Mouse (Mus musculus) neural tube, embryonic 13.5 days (tissue): Measurements from ENCODE around the gene Lrrc56. TPM values are rescaled to one million over a fixed set of nuclear protein-coding genes. Genes with fewer than 3 reads are reported as not detected.

Experiments
- ATAC-seq: fragments of 200-750 bp; cut with Nextera tagmentation; 2 replicates; pipeline ENCODE4 v1.8.0; 2017; ENCODE audit warnings: low read depth, mild to moderate bottlenecking, moderate TSS enrichment, moderate library complexity
- H3K27ac ChIP-seq: fragments of 300-500 bp; sonication (generic); replicated peaks from 2 replicates; pipeline ENCODE4 v1.5.1; 2015; ENCODE audit warnings: moderate library complexity, mild to moderate bottlenecking, inconsistent platforms
- H3K27me3 ChIP-seq: fragments of 300-500 bp; sonication (generic); 2 replicates; pipeline ENCODE4 v1.6.1; 2015; ENCODE audit warnings: mild to moderate bottlenecking, inconsistent platforms
- H3K36me3 ChIP-seq: fragments of 300-500 bp; sonication (generic); 2 replicates; pipeline ENCODE4 v1.6.1; 2015; ENCODE audit warnings: mild to moderate bottlenecking, inconsistent platforms
- H3K4me1 ChIP-seq: fragments of 300-500 bp; sonication (generic); replicated peaks from 2 replicates; pipeline ENCODE4 v1.6.1; 2015; ENCODE audit warnings: inconsistent platforms
- H3K4me2 ChIP-seq: fragments of 300-500 bp; sonication (generic); 2 replicates; pipeline ENCODE4 v1.6.1; 2015; ENCODE audit warnings: inconsistent platforms, mild to moderate bottlenecking, moderate library complexity
- H3K4me3 ChIP-seq: fragments of 300-500 bp; sonication (generic); 2 replicates; pipeline ENCODE4 v1.5.1; 2015; ENCODE audit warnings: mild to moderate bottlenecking, inconsistent platforms
- H3K9ac ChIP-seq: fragments of 300-500 bp; sonication (generic); 2 replicates; pipeline ENCODE4 v1.6.1; 2015; ENCODE audit warnings: moderate library complexity, mild to moderate bottlenecking, inconsistent platforms
- H3K9me3 ChIP-seq: fragments of 300-500 bp; sonication (generic); 2 replicates; pipeline ENCODE4 v1.6.1; 2016; ENCODE audit warnings: inconsistent platforms
- WGBS: fragments of 180-500 bp; shearing (Covaris S2); methylation state at CpG from one replicate; pipeline ENCODE4 v1.1.7; 2015; 5-methylcytosine and 5-hydroxymethylcytosine counted together
- polyA plus RNA-seq: library from polyadenylated mRNA; unstranded; fragments of >200 nt; fragmentation: Nextera tagmentation; extraction: Ambion mirVana; gene quantifications from 2 replicates; pipeline ENCODE4 v1.2.1, GENCODE M21; 2015

Lrrc56 gene
- polyA plus RNA-seq = 7.6 and 9.0 TPM in 2 replicates

DNA sequence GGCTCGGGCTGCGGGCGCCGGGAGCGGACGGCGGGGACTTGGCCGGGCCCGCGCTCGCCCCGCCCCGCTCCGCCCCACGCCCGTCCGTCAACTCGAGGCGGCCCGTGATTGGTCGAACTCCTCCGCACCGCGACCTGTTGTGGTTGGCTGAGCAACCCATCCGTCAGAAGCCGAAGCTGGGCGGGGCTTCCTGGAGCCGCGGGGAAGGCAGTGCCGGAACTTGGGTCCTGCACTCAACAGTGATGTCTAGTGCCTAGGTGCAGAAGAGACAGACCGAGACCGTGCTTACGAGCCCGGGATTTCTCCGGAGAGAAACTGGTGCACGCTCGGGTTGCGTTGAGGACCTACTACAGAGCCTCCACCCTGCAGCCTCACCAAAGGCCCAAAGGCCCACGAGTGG lies at the start of gene Lrrc56, which contains the start of gene Hras:
Lrrc56 (plus strand) TSS at position 210 of the 400 bp plus-strand sequence.
Hras (minus strand) TSS at position 58 of the 400 bp plus-strand sequence.
- ATAC-seq = peak; percentile 95
- 0% methylated on average over 38 of the region's 39 CpGs for WGBS
- H3K4me2 ChIP-seq = peak within 1 kb of the TSS; percentile 98
- H3K4me3 ChIP-seq = peak within 1 kb of the TSS; percentile 83
- peak within 1 kb of the TSS; percentile 88 for H3K27ac ChIP-seq
- peaks cover 37% of the 10 kb centered on the region for H3K36me3 ChIP-seq
- H3K9ac ChIP-seq = peak within 1 kb of the TSS; percentile 95
- no peaks in the 10 kb centered on the region for H3K27me3 ChIP-seq
- H3K4me1 ChIP-seq = peaks cover 33% of the 10 kb centered on the region
- no peaks in the 10 kb centered on the region for H3K9me3 ChIP-seq

DNA sequence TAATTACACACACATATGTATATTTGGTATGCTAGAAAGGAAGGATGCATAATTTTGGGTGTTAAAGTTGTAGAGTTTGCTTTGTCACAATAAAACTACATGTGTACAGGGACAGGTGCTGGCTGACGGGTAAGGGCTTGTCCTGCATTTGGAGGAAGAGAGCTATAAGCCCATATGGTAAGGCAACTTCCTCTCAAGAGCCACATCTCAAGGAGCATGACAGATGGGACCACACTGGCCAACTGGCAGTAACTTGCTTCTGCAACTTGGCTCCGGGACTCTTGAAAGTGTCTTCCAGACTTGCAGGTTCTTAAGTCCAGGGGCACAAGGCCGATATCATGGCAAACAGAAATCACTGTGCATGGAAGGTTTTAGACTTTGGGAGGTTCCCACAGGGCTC lies 49.3 kb upstream of the Lrrc56 start:
- no peak overlapping the region for H3K4me2 ChIP-seq
- peaks cover 6% of the 10 kb centered on the region; the same call in 1 of the 2 replicates for H3K4me1 ChIP-seq
- 89% methylated on average over 3 of the region's 3 CpGs for WGBS
- H3K36me3 ChIP-seq = peaks cover 45% of the 10 kb centered on the region
- no peak overlapping the region for H3K27ac ChIP-seq
- H3K27me3 ChIP-seq = no peaks in the 10 kb centered on the region
- H3K9ac ChIP-seq = no peak overlapping the region
- ATAC-seq = no peak
- no peaks in the 10 kb centered on the region for H3K9me3 ChIP-seq
- no peak overlapping the region for H3K4me3 ChIP-seq

DNA sequence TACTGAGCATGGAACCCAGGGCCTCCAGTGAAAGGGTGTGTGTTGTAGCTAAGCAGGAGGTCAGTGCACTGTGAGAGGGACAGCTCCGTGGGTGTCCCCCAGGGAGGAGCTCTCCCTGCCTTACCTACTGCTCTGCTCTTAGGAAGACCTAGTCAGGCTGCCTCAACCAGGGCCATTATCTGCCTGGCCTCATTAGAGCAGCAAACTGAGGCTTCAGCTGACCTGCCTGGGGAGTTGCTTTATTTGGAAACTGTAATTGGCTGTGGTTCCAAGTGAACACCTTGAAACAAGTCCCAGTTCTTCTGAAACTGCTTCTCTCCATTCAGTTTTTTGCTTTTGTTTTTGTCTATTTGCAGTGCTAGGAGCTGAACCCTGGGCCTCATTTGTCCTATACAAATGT lies 48.6 kb upstream of the Lrrc56 start:
- H3K27ac ChIP-seq = no peak overlapping the region
- H3K9ac ChIP-seq = no peak overlapping the region
- H3K9me3 ChIP-seq = no peaks in the 10 kb centered on the region
- peaks cover 6% of the 10 kb centered on the region; the same call in 1 of the 2 replicates for H3K4me1 ChIP-seq
- no peaks in the 10 kb centered on the region for H3K27me3 ChIP-seq
- ATAC-seq = no peak
- no peak overlapping the region for H3K4me3 ChIP-seq
- H3K36me3 ChIP-seq = peaks cover 42% of the 10 kb centered on the region
- H3K4me2 ChIP-seq = no peak overlapping the region
- WGBS = 80% methylated on average over 1 of the region's 1 CpGs

DNA sequence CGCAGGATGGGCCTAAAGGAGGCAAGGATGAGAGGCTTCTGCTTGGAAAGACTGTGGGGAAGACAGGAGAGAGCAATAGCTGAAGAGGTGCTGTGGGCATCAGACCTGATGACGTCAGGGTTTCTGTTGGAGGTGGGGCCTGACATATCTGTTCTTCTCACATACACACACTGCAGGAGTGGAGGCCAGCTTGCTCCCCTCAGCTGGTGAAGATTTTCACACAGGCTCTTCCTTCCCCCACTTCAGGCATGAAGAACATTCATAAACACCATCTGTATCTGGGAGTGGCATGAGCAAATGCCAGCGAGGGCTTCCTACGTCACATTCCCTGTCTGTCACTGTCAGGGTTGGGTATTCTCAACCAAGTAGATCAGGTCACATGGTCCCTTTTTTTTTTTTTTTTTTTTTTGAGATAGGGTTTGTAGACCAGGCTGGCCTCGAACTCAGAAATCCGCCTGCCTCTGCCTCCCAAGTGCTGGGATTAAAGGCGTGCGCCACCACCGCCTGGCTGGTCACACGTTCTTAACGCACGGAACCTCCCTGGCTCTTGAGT lies 47.8 kb upstream of the Lrrc56 start:
- peaks cover 6% of the 10 kb centered on the region; the same call in 1 of the 2 replicates for H3K4me1 ChIP-seq
- no peaks in the 10 kb centered on the region for H3K9me3 ChIP-seq
- H3K4me3 ChIP-seq = no peak overlapping the region
- no peak overlapping the region for H3K9ac ChIP-seq
- ATAC-seq = no peak
- no peak overlapping the region for H3K4me2 ChIP-seq
- peaks cover 49% of the 10 kb centered on the region for H3K36me3 ChIP-seq
- no peaks in the 10 kb centered on the region for H3K27me3 ChIP-seq
- H3K27ac ChIP-seq = no peak overlapping the region
- 96% methylated on average over 12 of the region's 12 CpGs for WGBS

DNA sequence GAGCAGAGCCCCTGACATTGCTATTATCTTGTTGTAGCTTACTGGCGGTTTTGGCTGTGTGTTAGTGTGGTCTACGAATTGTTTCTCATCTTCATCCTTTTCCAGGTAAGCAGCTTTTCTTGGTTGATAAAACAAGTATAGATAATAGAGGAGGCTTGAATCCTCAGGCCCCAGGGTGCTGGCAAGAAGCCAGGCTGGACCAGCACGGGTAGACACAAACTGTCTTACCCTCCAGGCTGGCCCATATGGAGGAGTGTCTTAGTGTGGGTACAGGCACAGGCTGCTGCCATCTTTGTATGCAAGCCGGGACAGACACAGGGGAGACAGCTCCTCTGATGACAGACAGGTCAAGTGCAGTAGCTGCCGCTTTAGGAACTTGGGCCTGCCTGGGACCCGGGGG lies 46.9 kb upstream of the Lrrc56 start:
- Histone ChIP-seq H3K9ac (no peak overlapping the region), H3K36me3 (peaks cover 58% of the 10 kb centered on the region), H3K27ac (no peak overlapping the region; the same call in 1 of the 2 replicates), H3K9me3 (no peaks in the 10 kb centered on the region), H3K4me1 (peaks cover 6% of the 10 kb centered on the region; the same call in 1 of the 2 replicates), H3K4me2 (no peak overlapping the region), H3K27me3 (no peaks in the 10 kb centered on the region), H3K4me3 (no peak overlapping the region)
- 73% methylated on average over 6 of the region's 6 CpGs for WGBS
- ATAC-seq = no peak

DNA sequence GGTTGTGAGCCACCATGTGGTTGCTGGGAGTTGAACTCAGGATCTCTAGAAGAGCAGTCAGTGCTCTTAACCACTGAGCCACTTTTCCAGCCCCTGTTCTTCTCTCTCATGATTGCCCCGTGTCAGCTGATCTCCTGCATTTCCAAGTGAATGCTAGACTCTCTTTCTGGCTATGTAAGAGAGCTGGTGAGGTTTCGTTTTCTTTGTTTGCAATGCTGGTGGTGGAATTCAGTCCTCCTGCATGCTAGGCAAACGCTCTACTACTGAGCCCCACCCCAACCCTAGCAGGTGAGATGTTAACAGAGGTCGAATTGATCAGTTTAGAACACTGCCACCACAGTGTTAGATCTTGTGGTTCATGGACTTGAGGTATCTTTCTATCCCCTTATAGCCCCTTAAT lies 45.3 kb upstream of the Lrrc56 start:
- Histone ChIP-seq H3K36me3 (peaks cover 60% of the 10 kb centered on the region), H3K4me2 (no peak overlapping the region), H3K4me1 (peaks cover 6% of the 10 kb centered on the region; the same call in 1 of the 2 replicates), H3K27me3 (no peaks in the 10 kb centered on the region), H3K4me3 (no peak overlapping the region), H3K9ac (no peak overlapping the region), H3K27ac (no peak overlapping the region), H3K9me3 (no peaks in the 10 kb centered on the region)
- 81% methylated on average over 4 of the region's 4 CpGs for WGBS
- no peak for ATAC-seq

DNA sequence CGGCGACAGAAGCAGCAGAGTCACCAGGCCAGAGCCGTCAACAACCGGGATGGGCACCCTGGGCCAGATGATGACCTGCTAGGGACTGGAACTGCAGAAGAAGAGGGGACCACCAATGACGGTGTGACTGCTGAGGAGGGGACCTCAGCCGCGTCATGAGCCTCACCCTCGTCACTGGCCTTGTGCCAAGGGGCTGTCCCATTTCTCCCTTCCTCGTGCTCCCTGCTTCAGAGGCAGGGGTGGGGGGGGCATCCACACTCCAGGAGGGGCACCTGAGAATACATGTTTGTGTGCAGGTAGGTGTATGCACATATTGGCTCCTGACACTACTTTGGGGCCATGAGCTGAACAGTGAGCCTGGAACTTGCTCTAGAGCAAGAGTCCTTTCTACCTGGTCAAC lies 38.6 kb upstream of the Lrrc56 start:
- Histone ChIP-seq H3K4me1 (no peaks in the 10 kb centered on the region), H3K9ac (no peak overlapping the region), H3K27me3 (no peaks in the 10 kb centered on the region), H3K4me3 (no peak overlapping the region), H3K27ac (no peak overlapping the region), H3K4me2 (no peak overlapping the region), H3K36me3 (peaks cover 81% of the 10 kb centered on the region), H3K9me3 (no peaks in the 10 kb centered on the region)
- ATAC-seq = no peak
- 90% methylated on average over 9 of the region's 9 CpGs for WGBS

DNA sequence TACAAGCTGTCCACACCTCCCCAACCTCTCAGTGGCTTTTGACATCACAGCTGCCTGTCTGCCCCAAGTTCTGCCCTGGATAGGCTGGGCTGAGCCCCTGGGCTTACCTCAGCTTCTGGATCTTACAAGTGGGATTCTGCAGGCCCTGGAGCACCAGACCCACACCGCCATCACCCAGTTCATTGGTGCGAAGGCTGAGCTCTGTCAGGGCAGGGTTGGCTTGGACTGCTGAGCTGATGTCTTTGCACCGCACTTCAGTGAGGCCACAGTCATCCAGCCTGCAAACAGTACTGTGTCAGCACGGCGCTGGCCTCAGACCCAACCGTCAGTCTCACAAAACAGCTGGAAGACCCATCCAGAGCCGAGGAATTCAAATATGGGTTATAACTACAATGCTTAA lies 29.6 kb upstream of the Lrrc56 start:
- peaks cover 17% of the 10 kb centered on the region for H3K4me1 ChIP-seq
- 95% methylated on average over 7 of the region's 7 CpGs for whole genome bisulfite sequencing
- no peak for ATAC-seq

DNA sequence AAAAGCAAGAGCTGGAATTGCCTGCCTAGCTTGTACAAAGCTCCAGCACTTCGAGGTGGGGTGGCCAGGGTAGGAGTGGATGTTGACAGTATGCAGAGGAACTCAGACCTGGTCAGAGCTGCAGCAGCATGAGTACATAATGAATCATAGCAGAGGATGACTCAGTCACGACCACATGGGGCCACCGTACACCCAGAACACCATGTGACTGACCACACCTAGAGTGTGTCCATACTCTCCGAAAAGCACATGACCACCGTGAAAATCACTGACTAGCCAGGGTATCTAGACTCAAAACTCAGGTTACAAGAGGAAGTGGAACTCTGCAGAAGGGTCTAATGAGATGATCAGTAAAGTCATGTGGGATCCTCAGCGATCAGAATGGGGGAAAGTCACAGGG lies 29.1 kb upstream of the Lrrc56 start:
- H3K4me2 ChIP-seq = no peak overlapping the region
- 91% methylated on average over 6 of the region's 6 CpGs for WGBS

More for the DNA sequence above, 29.6 kb upstream of the Lrrc56 start:
- H3K36me3 ChIP-seq = peaks cover 61% of the 10 kb centered on the region
- no peak overlapping the region for H3K27ac ChIP-seq
- no peak overlapping the region for H3K4me3 ChIP-seq
- H3K9me3 ChIP-seq = no peaks in the 10 kb centered on the region
- no peaks in the 10 kb centered on the region for H3K27me3 ChIP-seq
- no peak overlapping the region for H3K9ac ChIP-seq
- no peak overlapping the region for H3K4me2 ChIP-seq

DNA sequence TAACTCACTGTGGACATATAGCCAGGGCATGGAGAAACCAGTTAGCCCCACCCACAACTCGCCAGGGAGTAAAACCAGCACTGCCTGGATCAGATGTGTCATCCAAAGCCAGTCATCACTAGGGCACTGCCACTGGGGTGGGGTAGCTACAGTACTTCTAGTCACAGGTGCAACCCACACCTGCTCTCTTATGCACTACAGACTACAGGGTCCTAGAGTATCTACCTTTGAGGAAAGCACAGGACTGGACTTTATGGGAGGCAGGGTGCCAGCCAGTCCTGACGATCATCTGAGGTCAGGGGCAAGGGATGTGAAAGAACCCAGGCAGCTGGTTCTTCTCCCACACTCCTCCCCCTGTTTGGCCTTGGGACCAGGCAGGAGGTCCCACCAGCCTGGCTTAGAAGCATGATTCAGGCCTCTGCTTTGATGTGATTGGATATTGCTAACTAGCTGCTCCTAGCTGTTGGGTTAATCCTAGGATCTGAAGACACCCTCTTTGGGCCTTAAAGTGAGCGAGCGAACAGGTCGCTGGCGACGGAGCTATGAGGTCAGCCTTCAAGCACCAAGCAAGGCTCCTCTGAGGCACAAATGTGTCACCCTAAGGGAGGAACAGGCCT lies 25.9 kb upstream of the Lrrc56 start:
- Histone ChIP-seq H3K4me3 (peak overlapping the region; percentile 38), H3K27me3 (no peaks in the 10 kb centered on the region), H3K9me3 (no peaks in the 10 kb centered on the region), H3K27ac (no peak overlapping the region), H3K9ac (peak overlapping the region; percentile 68), H3K36me3 (peaks cover 26% of the 10 kb centered on the region), H3K4me1 (peaks cover 19% of the 10 kb centered on the region), H3K4me2 (peak overlapping the region; percentile 53)
- WGBS = 23% methylated on average over 7 of the region's 7 CpGs
- no peak for ATAC-seq

More for the DNA sequence above, 29.1 kb upstream of the Lrrc56 start:
- Histone ChIP-seq H3K36me3 (peaks cover 56% of the 10 kb centered on the region), H3K9ac (no peak overlapping the region), H3K4me1 (peaks cover 17% of the 10 kb centered on the region), H3K9me3 (no peaks in the 10 kb centered on the region), H3K27ac (no peak overlapping the region), H3K27me3 (no peaks in the 10 kb centered on the region), H3K4me3 (no peak overlapping the region)
- no peak for ATAC-seq

DNA sequence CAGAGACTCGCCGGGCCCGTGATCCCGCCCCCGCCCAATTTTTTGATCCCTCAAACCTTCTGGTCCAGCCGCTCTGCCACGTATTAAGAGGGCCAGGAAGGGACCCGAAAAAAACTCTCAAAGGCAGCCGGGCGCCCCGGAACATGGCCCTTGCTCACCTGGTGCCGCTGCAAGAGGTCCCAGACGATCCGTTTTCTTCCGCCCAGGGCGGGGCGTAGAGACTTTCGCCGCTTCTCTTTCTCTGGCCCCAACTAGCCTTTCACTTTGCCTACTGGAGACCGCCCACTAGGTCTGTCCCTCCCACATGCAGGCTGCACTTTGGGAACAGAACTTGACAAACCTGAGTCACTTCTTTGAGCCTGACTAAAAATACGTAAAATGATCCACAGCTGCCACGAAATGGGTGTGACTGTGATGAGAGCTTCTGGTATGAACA lies 25.4 kb upstream of the Lrrc56 start:
- ATAC-seq = no peak
- no peak overlapping the region for H3K27ac ChIP-seq
- H3K4me1 ChIP-seq = peaks cover 24% of the 10 kb centered on the region
- 4% methylated on average over 22 of the region's 22 CpGs for WGBS
- peak overlapping the region; percentile 68 for H3K9ac ChIP-seq
- H3K4me2 ChIP-seq = peak overlapping the region; percentile 53
- peaks cover 21% of the 10 kb centered on the region for H3K36me3 ChIP-seq
- H3K4me3 ChIP-seq = peak overlapping the region; percentile 38
- H3K27me3 ChIP-seq = no peaks in the 10 kb centered on the region
- H3K9me3 ChIP-seq = no peaks in the 10 kb centered on the region

DNA sequence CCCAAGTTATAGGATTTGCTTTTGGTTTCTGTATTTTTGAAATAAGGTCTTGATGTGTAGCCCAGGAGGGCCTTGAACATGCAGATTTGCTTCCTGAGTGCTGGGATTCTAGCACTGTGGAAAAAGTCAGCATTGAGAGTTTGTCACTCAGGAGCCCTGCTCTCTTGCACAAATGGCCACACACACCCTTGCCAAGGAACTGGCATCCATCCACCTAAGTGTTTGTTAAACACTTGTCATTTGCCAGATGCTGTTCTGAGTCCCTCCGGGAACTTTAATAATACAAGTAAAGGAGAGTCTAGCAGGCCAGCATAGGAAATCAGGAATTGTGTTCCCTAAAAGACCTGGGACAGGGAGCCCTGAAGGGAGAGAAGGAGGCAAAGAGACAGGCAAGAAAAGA lies 24.7 kb upstream of the Lrrc56 start:
- Histone ChIP-seq H3K27me3 (no peaks in the 10 kb centered on the region), H3K4me1 (peaks cover 27% of the 10 kb centered on the region), H3K9me3 (no peaks in the 10 kb centered on the region), H3K4me3 (no peak overlapping the region), H3K9ac (no peak overlapping the region), H3K4me2 (no peak overlapping the region), H3K27ac (no peak overlapping the region), H3K36me3 (peaks cover 13% of the 10 kb centered on the region)
- no peak for ATAC-seq
- 68% methylated on average over 1 of the region's 1 CpGs for WGBS
